ENCODE assay signal across 8 mouse cellular contexts in the genomic region with DNA sequence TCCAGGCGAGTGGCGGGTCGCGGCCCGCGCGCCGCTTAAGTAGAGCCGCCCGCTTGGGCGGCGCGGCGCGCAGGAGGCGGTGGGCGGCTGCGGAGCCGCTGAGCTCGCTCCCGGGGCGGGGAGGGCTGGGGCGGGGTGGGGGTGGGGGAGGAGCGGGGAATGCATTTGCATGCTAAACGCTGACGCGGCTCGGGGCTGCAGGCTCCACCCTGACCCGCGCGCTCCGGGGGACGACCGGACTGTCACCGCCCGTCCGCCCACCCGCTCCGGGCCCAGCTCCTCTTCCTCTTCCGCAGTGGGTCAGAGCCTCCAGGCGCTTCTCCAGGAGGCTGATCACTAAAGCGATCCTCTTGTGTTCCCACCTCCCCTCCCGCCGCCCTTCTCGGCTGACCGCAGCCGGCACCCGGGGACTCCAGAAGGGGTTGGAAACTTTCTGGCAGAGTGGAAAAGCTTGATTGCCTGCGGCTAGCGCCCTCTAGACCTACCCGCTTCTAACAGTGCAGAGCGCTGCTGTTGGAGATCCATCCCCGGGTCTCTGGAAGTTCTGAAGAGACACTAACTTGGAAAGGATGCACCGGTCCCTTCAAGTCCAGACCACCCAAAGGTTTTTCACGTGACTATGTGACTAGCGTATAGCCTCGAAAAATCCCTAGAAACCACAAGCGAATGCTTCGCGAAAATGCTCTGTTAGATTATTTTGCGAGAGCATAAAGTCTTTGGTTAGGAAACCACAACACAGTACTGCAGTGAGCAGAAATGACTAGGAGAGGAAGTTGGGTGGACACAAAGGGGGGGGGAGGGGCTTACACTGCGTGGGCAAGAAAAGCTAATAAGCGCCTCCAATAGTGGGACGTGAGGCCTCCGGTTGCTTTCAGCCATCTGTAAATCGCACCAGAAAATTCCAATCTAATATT. TPM values are rescaled to one million over a fixed set of nuclear protein-coding genes. Genes with fewer than 3 reads are reported as not detected.
DNase-seq lines count a peak whose midpoint lies in the region; ATAC-seq and TF ChIP-seq lines count a peak whose summit lies in the region.

A gene (minus strand): TSS at position 11 of the 914 bp plus-strand sequence.

- peak within 1 kb of the TSS; percentile 67 for H3K4me3 ChIP-seq in heart, embryonic 11.5 days (ENCODE audit: low read depth, low read length)
- peak within 1 kb of the TSS; percentile 54 for H3K4me3 ChIP-seq in kidney, embryonic 14.5 days (ENCODE audit: low read length)
- peak within 1 kb of the TSS; percentile 87 for H3K4me3 ChIP-seq in midbrain, postnatal 0 days (ENCODE audit: low read depth, low read length)

- H3K9ac ChIP-seq in heart, embryonic 11.5 days (ENCODE audit: low read depth, low read length) = peak within 1 kb of the TSS; percentile 73
- peak within 1 kb of the TSS; percentile 71 for H3K9ac ChIP-seq in kidney, embryonic 14.5 days (ENCODE audit: low read depth, low read length)
- H3K9ac ChIP-seq in midbrain, postnatal 0 days (replicated peaks; ENCODE audit: low read length, poor library complexity, severe bottlenecking) = peak within 1 kb of the TSS; percentile 77

- ATAC-seq in erythroid progenitor cell, adult 5-6 weeks (replicated peaks; ENCODE audit: low FRiP score, poor library complexity, severe bottlenecking) = no peak
- peak; percentile 92 for ATAC-seq in heart, embryonic 11.5 days (replicated peaks; ENCODE audit: insufficient number of reproducible peaks, low FRiP score, low TSS enrichment)
- ATAC-seq in kidney, embryonic 14.5 days (ENCODE audit: low FRiP score, low TSS enrichment) = peak; percentile 96
- ATAC-seq in midbrain, postnatal 0 days (ENCODE audit: low FRiP score) = peak; percentile 88

- H3K36me3 ChIP-seq in heart, embryonic 11.5 days (ENCODE audit: control insufficient read depth, insufficient read depth, low read length) = no peaks in the 10 kb centered on the region
- no peaks in the 10 kb centered on the region for H3K36me3 ChIP-seq in kidney, embryonic 14.5 days (ENCODE audit: control insufficient read depth, insufficient read depth, low read length)
- no peaks in the 10 kb centered on the region for H3K36me3 ChIP-seq in midbrain, postnatal 0 days (ENCODE audit: insufficient read depth, low read length)

- peak within 1 kb of the TSS; percentile 94 for H3K27ac ChIP-seq in heart, embryonic 11.5 days (ENCODE audit: low read depth, low read length)
- peak within 1 kb of the TSS; percentile 91 for H3K27ac ChIP-seq in kidney, embryonic 14.5 days (ENCODE audit: low read depth, low read length)
- H3K27ac ChIP-seq in midbrain, postnatal 0 days (ENCODE audit: low read depth, low read length) = peak within 1 kb of the TSS; percentile 83

- TF ChIP-seq POLR2A in brain, embryonic 14.5 days (IDR thresholded peaks at IDR 0.05; ENCODE audit: borderline replicate concordance, extremely low read depth, insufficient read depth, insufficient read length, poor library complexity, severe bottlenecking) = no peak

- H3K4me1 ChIP-seq in heart, embryonic 11.5 days (ENCODE audit: control insufficient read depth, insufficient read depth, low read length) = no peaks in the 10 kb centered on the region; the same call in 1 of the 2 replicates
- H3K4me1 ChIP-seq in kidney, embryonic 14.5 days (ENCODE audit: control insufficient read depth, insufficient read depth, low read length) = no peaks in the 10 kb centered on the region
- H3K4me1 ChIP-seq in midbrain, postnatal 0 days (ENCODE audit: insufficient read depth, low read length) = peaks cover 3% of the 10 kb centered on the region; the same call in 1 of the 2 replicates

- DNase-seq in A20 (ENCODE audit: low read depth, low spot score) (peak; percentile 98), liver (peak; percentile 87)
- DNase-seq in brain, embryonic 14.5 days (ENCODE audit: low read depth) = peak; percentile 88
- peak; percentile 84 for DNase-seq in midbrain, postnatal 0 days (ENCODE audit: low spot score)
- peak; percentile 57 to 81 for DNase-seq in spleen, postnatal 10 days (ENCODE audit: low spot score in 2 of 2)

- no peaks in the 10 kb centered on the region for H3K9me3 ChIP-seq in heart, embryonic 11.5 days (replicated peaks; ENCODE audit: control insufficient read depth, low read length)
- H3K9me3 ChIP-seq in kidney, embryonic 14.5 days (ENCODE audit: control insufficient read depth, low read length) = no peaks in the 10 kb centered on the region
- no peaks in the 10 kb centered on the region for H3K9me3 ChIP-seq in midbrain, postnatal 0 days (ENCODE audit: low read length)

- peak within 1 kb of the TSS; percentile 97 for H3K4me2 ChIP-seq in heart, embryonic 11.5 days
- peak within 1 kb of the TSS; percentile 82 for H3K4me2 ChIP-seq in kidney, embryonic 14.5 days (replicated peaks; ENCODE audit: low read depth, low read length)
- H3K4me2 ChIP-seq in midbrain, postnatal 0 days (ENCODE audit: low read depth, low read length, poor library complexity, severe bottlenecking) = peak within 1 kb of the TSS; percentile 88

- peak; percentile 43; the same call in 1 of the 2 replicates for TF ChIP-seq CTCF in brain, embryonic 14.5 days (IDR thresholded peaks at IDR 0.05; ENCODE audit: borderline replicate concordance, extremely low read depth, insufficient read depth, insufficient read length)
- TF ChIP-seq CTCF in midbrain, postnatal 0 days (IDR thresholded peaks at IDR 0.05) = peak; percentile 66

- WGBS in heart, embryonic 11.5 days (ENCODE audit: insufficient replicate concordance) = 2% methylated on average over 43 of the region's 66 CpGs
- WGBS in kidney, embryonic 14.5 days = 3% methylated on average over 37 of the region's 66 CpGs
- WGBS in midbrain, postnatal 0 days = 3% methylated on average over 39 of the region's 66 CpGs

- no peaks in the 10 kb centered on the region for H3K27me3 ChIP-seq in heart, embryonic 11.5 days (ENCODE audit: control insufficient read depth, insufficient read depth, low read length)
- H3K27me3 ChIP-seq in kidney, embryonic 14.5 days (ENCODE audit: control insufficient read depth, insufficient read depth, low read length) = no peaks in the 10 kb centered on the region; the same call in 1 of the 2 replicates
- H3K27me3 ChIP-seq in midbrain, postnatal 0 days (ENCODE audit: insufficient read depth, low read length) = no peaks in the 10 kb centered on the region

RNA-seq across cellular contexts. Expression of the gene that starts here (rescaled TPM):
- 23.1 and 39.3 TPM in 2 replicates for polyA plus RNA-seq in brain, embryonic 14.5 days (2012; rRNA removed)
- total RNA-seq in erythroid progenitor cell, adult 5-6 weeks (2015; ENCODE audit: low replicate concordance) = 62.3 and 67.9 TPM in 2 replicates
- 19.2 and 20.5 TPM in 2 replicates for total RNA-seq in erythroid progenitor cell, adult 5-6 weeks (2017; ENCODE audit: low replicate concordance)
- 5.6 and 6.8 TPM in 2 replicates for polyA plus RNA-seq in heart, embryonic 11.5 days (2014; fragmentation: Nextera tagmentation; extraction: Ambion mirVana)
- 8.3 and 13.4 TPM in 2 replicates for polyA plus RNA-seq in kidney, embryonic 14.5 days (2014; fragmentation: Nextera tagmentation; extraction: Ambion mirVana)
- 125 and 145 TPM in 2 replicates for total RNA-seq in midbrain, postnatal 0 days (2014; rRNA removed)
- 11.4 and 13.0 TPM in 2 replicates for polyA plus RNA-seq in midbrain, postnatal 0 days (2015; fragmentation: Nextera tagmentation; extraction: Ambion mirVana)
